Mouse (Mus musculus): Measurements from ENCODE around the gene Rfx5. TPM values are rescaled to one million over a fixed set of nuclear protein-coding genes. Genes with fewer than 3 reads are reported as not detected.
A peak's percentile ranks its signal among the peaks of the same experiment; 100 is the strongest.

The Rfx5 gene
- polyA plus RNA-seq, 1 experiment from 2014 or later = 1.1 TPM

DNA sequence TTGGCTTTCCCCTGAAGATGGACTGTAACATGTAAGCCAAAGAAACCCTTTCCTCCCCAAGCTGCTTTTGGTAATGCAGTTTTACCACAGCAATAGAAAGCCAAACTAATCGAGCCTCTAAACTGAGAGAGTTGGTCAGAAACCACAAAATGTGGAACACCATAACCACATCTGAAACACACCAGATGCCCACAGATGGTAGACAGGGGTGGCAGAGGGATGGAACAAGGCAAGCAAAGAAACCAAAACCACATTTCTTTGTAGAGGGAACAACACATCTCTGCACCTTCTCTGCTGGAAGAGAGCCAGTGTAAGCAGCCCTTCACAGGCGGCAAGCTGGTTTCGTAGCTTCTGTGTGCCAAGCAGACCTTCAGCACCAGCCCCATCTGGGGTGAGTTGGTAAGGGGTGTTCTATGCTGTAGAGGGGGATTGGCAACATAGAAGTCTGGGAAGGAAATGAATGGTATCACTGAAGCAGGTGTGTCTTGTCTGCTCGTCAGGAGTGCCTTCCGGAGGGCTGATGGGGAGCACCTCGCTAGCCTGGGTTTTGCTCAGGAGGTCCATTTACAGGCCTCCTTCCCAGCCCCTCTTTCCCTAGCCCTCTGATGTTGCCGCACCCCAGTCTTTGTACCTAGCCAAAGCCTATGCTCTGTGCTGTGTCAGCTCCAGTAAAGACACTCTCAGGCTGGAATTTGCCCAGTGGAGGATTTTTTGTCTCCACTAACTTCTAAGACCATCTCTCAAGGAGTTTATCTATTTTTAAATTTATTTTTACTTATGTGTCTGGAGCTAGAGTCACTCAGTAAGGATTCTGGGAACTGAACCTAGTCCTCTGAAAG is 37.8 kb upstream of the Rfx5 start:
- H3K9me3 ChIP-seq (ENCODE audit: low read length) = no peaks in the 10 kb centered on the region
- WGBS (ENCODE audit: insufficient replicate concordance) = 66% methylated on average over 7 of the region's 7 CpGs
- H3K9ac ChIP-seq (replicated peaks) = no peak overlapping the region
- DNase-seq (no peak), ATAC-seq (no peak)
- H3K4me2 ChIP-seq (ENCODE audit: low read depth, low read length) = no peak overlapping the region
- no peaks in the 10 kb centered on the region for H3K36me3 ChIP-seq (replicated peaks; ENCODE audit: insufficient read depth, low read length)
- H3K4me3 ChIP-seq (ENCODE audit: low read depth, low read length) = no peak overlapping the region
- H3K27ac ChIP-seq (ENCODE audit: low read depth) = no peak overlapping the region
- no peaks in the 10 kb centered on the region for H3K27me3 ChIP-seq (ENCODE audit: insufficient read depth, low read length)
- no peak for TF ChIP-seq CTCF (IDR thresholded peaks at IDR 0.05; ENCODE audit: low read depth)
- no peak for TF ChIP-seq EP300 (IDR thresholded peaks at IDR 0.05; ENCODE audit: low read depth)
- H3K4me1 ChIP-seq (ENCODE audit: insufficient read depth) = peaks cover 4% of the 10 kb centered on the region; the same call in 1 of the 2 replicates

DNA sequence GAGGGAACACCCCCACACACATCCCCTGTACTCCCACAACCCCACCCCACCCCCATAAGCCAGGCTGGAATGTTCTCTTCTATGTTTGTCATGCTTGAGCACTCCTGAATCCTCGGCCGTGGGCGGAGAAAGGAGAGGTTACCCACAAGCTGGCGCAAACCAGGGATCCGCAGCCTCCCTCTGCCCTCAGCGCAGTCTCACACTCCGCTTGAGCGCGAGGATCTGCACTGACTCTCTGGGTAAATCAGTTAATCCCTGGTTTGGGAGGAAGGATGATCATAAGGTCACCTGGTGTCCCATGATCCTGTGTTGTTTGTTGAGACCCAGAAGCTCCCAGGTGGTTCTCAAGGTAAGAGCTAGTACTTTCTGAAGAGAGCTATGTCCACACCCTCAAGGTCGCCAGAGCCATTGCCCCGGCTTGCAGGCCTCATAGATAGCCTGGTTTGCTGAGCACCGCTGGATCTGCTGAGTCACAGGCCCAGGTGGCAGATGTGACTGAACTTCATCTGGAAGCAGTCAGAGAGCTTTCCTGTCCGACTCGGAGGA is 36.0 kb upstream of the Rfx5 start:
- Histone ChIP-seq H3K9me3 (ENCODE audit: low read length) (no peaks in the 10 kb centered on the region), H3K4me3 (ENCODE audit: low read depth, low read length) (no peak overlapping the region), H3K27ac (ENCODE audit: low read depth) (0 out of 2 replicates have a peak overlapping the region, but pooled peaks have one; percentile 1), H3K9ac (replicated peaks) (no peak overlapping the region), H3K4me1 (ENCODE audit: insufficient read depth) (peaks cover 4% of the 10 kb centered on the region; the same call in 1 of the 2 replicates), H3K36me3 (replicated peaks; ENCODE audit: insufficient read depth, low read length) (no peaks in the 10 kb centered on the region), H3K27me3 (ENCODE audit: insufficient read depth, low read length) (no peaks in the 10 kb centered on the region), H3K4me2 (ENCODE audit: low read depth, low read length) (no peak overlapping the region)
- TF ChIP-seq CTCF (IDR thresholded peaks at IDR 0.05; ENCODE audit: low read depth) = no peak
- no peak for TF ChIP-seq EP300 (IDR thresholded peaks at IDR 0.05; ENCODE audit: low read depth)
- 55% methylated on average over 14 of the region's 14 CpGs for WGBS (ENCODE audit: insufficient replicate concordance)
- DNase-seq = peak; percentile 55
- peak; percentile 52 for ATAC-seq

GRCm38 (mm10) chr3:94918845-94919244 is 35.0 kb upstream of the Rfx5 start:
- H3K4me2 ChIP-seq (ENCODE audit: low read depth, low read length) = no peak overlapping the region
- no peak overlapping the region for H3K27ac ChIP-seq (ENCODE audit: low read depth)
- no peak overlapping the region for H3K9ac ChIP-seq (replicated peaks)
- WGBS (ENCODE audit: insufficient replicate concordance) = 80% methylated on average over 4 of the region's 4 CpGs
- no peaks in the 10 kb centered on the region for H3K27me3 ChIP-seq (ENCODE audit: insufficient read depth, low read length)
- no peaks in the 10 kb centered on the region for H3K36me3 ChIP-seq (replicated peaks; ENCODE audit: insufficient read depth, low read length)
- DNase-seq (no peak), ATAC-seq (no peak)
- TF ChIP-seq CTCF (IDR thresholded peaks at IDR 0.05; ENCODE audit: low read depth) = no peak
- TF ChIP-seq EP300 (IDR thresholded peaks at IDR 0.05; ENCODE audit: low read depth) = no peak
- H3K9me3 ChIP-seq (ENCODE audit: low read length) = no peaks in the 10 kb centered on the region
- peaks cover 4% of the 10 kb centered on the region; the same call in 1 of the 2 replicates for H3K4me1 ChIP-seq (ENCODE audit: insufficient read depth)
- no peak overlapping the region for H3K4me3 ChIP-seq (ENCODE audit: low read depth, low read length)

DNA sequence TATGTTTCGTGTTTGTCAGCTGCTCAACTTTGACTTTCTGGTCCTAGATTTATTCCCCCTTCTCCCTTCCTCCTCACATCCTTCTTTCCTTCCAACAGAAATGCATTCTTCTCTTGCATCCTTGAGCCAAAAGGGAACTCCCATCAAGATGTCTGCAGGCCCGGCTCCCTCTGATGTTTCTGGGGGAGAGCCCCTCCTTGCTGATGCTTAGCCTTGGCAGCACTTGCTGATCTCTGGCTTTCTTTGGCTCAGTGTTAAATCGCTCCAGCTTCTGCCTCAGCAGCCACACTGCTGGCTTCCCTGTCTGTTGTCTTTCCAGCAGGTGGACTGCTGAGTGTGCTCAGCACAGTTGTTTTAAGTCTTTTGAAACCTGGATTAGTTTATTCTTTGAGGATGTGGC is 32.8 kb upstream of the Rfx5 start:
- DNase-seq = no peak
- Histone ChIP-seq H3K4me3 (ENCODE audit: low read depth, low read length) (no peak overlapping the region), H3K4me1 (ENCODE audit: insufficient read depth) (peaks cover 7% of the 10 kb centered on the region; the same call in 1 of the 2 replicates), H3K36me3 (replicated peaks; ENCODE audit: insufficient read depth, low read length) (no peaks in the 10 kb centered on the region), H3K27ac (ENCODE audit: low read depth) (no peak overlapping the region), H3K27me3 (ENCODE audit: insufficient read depth, low read length) (no peaks in the 10 kb centered on the region), H3K9ac (replicated peaks) (no peak overlapping the region), H3K4me2 (ENCODE audit: low read depth, low read length) (no peak overlapping the region), H3K9me3 (ENCODE audit: low read length) (no peaks in the 10 kb centered on the region)
- ATAC-seq = no peak
- WGBS (ENCODE audit: insufficient replicate concordance) = 61% methylated on average over 3 of the region's 3 CpGs
- TF ChIP-seq CTCF (IDR thresholded peaks at IDR 0.05; ENCODE audit: low read depth) (no peak), EP300 (IDR thresholded peaks at IDR 0.05; ENCODE audit: low read depth) (no peak)

DNA sequence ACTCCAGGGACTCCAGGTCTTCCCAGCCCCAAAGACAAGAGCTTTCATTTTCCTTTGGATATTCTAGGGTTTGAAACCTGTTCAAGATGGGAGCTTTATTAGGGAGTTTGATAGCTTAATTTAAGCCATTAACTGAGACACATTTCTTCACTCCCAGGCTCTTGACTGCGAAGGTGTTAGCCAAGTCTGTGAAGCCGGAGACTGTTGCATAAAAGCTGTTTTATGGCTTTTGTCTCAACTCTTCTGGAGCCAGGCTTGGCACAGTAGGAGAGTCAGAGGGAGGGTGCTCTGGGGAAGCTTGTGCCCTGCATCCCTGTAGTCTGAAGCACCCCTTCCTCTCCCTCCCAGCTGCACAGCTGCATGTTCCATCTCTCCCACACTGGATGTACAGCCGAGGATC is 31.5 kb upstream of the Rfx5 start:
- TF ChIP-seq EP300 (IDR thresholded peaks at IDR 0.05; ENCODE audit: low read depth) (no peak), CTCF (IDR thresholded peaks at IDR 0.05; ENCODE audit: low read depth) (no peak)
- Histone ChIP-seq H3K27me3 (ENCODE audit: insufficient read depth, low read length) (no peaks in the 10 kb centered on the region), H3K9me3 (ENCODE audit: low read length) (no peaks in the 10 kb centered on the region), H3K4me1 (ENCODE audit: insufficient read depth) (peaks cover 7% of the 10 kb centered on the region; the same call in 1 of the 2 replicates), H3K9ac (replicated peaks) (no peak overlapping the region), H3K27ac (ENCODE audit: low read depth) (no peak overlapping the region), H3K4me2 (ENCODE audit: low read depth, low read length) (no peak overlapping the region), H3K4me3 (ENCODE audit: low read depth, low read length) (no peak overlapping the region), H3K36me3 (replicated peaks; ENCODE audit: insufficient read depth, low read length) (no peaks in the 10 kb centered on the region)
- ATAC-seq (no peak), DNase-seq (no peak)
- 63% methylated on average over 3 of the region's 3 CpGs for WGBS (ENCODE audit: insufficient replicate concordance)

DNA sequence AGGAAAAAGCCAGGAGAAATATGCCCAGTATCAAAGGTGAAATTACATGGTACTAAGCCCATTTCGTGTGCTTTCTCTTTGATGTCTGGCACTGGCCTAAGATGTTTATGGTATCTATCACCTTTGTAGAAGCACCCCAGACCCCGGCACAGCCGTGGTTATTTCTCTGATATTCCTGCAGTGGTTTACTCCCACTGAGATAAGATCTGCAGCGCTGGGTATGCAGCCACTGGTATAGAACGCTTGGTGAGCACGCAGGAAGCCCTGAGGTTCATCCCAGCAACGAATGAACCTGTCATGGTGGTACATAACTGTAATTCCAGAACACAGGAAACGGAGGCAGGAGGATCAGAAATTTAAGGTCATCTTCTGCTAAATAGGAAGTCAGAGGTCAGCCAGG is 29.2 kb upstream of the Rfx5 start:
- WGBS (ENCODE audit: insufficient replicate concordance) = 41% methylated on average over 8 of the region's 8 CpGs
- no peak overlapping the region for H3K27ac ChIP-seq (ENCODE audit: low read depth)
- H3K4me1 ChIP-seq (ENCODE audit: insufficient read depth) = peaks cover 3% of the 10 kb centered on the region; the same call in 1 of the 2 replicates
- no peaks in the 10 kb centered on the region for H3K36me3 ChIP-seq (replicated peaks; ENCODE audit: insufficient read depth, low read length)
- TF ChIP-seq EP300 (IDR thresholded peaks at IDR 0.05; ENCODE audit: low read depth) (no peak), CTCF (IDR thresholded peaks at IDR 0.05; ENCODE audit: low read depth) (no peak)
- no peak overlapping the region for H3K9ac ChIP-seq (replicated peaks)
- DNase-seq (no peak), ATAC-seq (no peak)
- no peak overlapping the region for H3K4me3 ChIP-seq (ENCODE audit: low read depth, low read length)
- no peaks in the 10 kb centered on the region for H3K9me3 ChIP-seq (ENCODE audit: low read length)
- H3K4me2 ChIP-seq (ENCODE audit: low read depth, low read length) = no peak overlapping the region
- H3K27me3 ChIP-seq (ENCODE audit: insufficient read depth, low read length) = no peaks in the 10 kb centered on the region
